Mouse (Mus musculus): ENCODE data around the gene Kctd4. TPM values are rescaled to one million over a fixed set of nuclear protein-coding genes. Genes with fewer than 3 reads are reported as not detected.

Gene Kctd4
- total and polyA plus RNA-seq, 3 experiments: 0.06 TPM; not detected in 2

DNA sequence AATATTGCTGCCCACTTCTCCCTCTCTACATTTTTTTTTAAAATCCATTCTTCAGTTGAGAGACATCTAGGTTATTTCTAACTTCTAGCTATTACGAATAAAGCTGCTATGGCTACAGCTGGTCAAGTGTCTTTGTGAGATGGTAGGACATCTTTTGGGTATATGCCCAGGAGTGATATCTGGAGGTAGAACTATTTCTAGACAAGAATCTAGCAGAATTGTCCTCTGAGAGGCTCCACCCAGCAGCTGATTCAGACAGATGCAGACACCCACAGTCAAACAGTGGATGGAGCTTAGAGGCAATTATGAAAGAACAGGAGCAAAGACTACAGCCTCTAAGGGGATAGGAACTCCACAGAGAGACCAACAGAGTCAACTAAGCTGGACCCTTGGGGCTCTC, 13.3 kb upstream of the Kctd4 start:
- no peak overlapping the region for H3K9ac ChIP-seq (ENCODE audit: insufficient read depth, low read depth)
- H3K36me3 ChIP-seq (replicated peaks in 1 of 2; ENCODE audit: control insufficient read depth in 1 of 2, insufficient read depth in 1 of 2, low read length in 1 of 2): peaks cover 0 to 38% of the 10 kb centered on the region in 2 experiments
- dilution Hi-C loops (cut with MboI; ENCODE audit: extremely low pct_ligation_motif_present, extremely low pct_unique_long_range_greater_than_20kb, low sequenced_read_pairs): no loop called here
- in situ Hi-C loops (cut with MboI; ENCODE audit: low pct_ligation_motif_present, low pct_unique_long_range_greater_than_20kb, low sequenced_read_pairs): no loop called here
- DNase-seq (ENCODE audit: extremely low read depth): no peak
- no peak overlapping the region for H3K27ac ChIP-seq (ENCODE audit: insufficient read depth, low read depth)
- no peaks in the 10 kb centered on the region for H3K27me3 ChIP-seq (replicated peaks)
- no peak overlapping the region for H3K4me2 ChIP-seq (ENCODE audit: insufficient read depth, low read depth, poor library complexity, severe bottlenecking)
- H3K4me1 ChIP-seq (ENCODE audit: control insufficient read depth in 1 of 2, insufficient read depth in 2 of 2): peaks cover 0 to 41% of the 10 kb centered on the region in 2 experiments; a peak in 2 of 4 replicates
- no peak overlapping the region for H3K4me3 ChIP-seq (replicated peaks in 1 of 3; ENCODE audit: low read depth in 2 of 3, low read length in 2 of 3, poor library complexity in 1 of 3)
- 0 out of 2 replicates have a peak, but pooled peaks cover 3% of the 10 kb centered on the region for H3K79me2 ChIP-seq (replicated peaks; ENCODE audit: control insufficient read depth, extremely low read depth, insufficient read depth, poor library complexity, severe bottlenecking)
- H3K9me3 ChIP-seq (replicated peaks; ENCODE audit: low read length): no peaks in the 10 kb centered on the region
- no peak for TF ChIP-seq CTCF (conservative IDR thresholded peaks at IDR 0.05 in 1 of 2, IDR thresholded peaks at IDR 0.05 in 1 of 2; ENCODE audit: low read depth in 2 of 2, low read length in 2 of 2)
- TF ChIP-seq E2F4 (IDR thresholded peaks at IDR 0.05; ENCODE audit: insufficient replicate concordance, low read depth, low read length): no peak
- no peak for TF ChIP-seq TCF12 (IDR thresholded peaks at IDR 0.05; ENCODE audit: low read depth, low read length)
- no peak for TF ChIP-seq POLR2AphosphoS2 (IDR thresholded peaks at IDR 0.05; ENCODE audit: low read depth, low read length)
- TF ChIP-seq CHD2 (IDR thresholded peaks at IDR 0.05; ENCODE audit: low read length): no peak
- no peak for TF ChIP-seq IRF4 (IDR thresholded peaks at IDR 0.05; ENCODE audit: low read depth, low read length)
- no peak for TF ChIP-seq UBTF (IDR thresholded peaks at IDR 0.05; ENCODE audit: low read depth, low read length)
- TF ChIP-seq ELF1 (IDR thresholded peaks at IDR 0.05; ENCODE audit: low read depth, low read length): no peak
- no peak for TF ChIP-seq JUN (IDR thresholded peaks at IDR 0.05; ENCODE audit: insufficient read depth, low read depth, low read length)
- TF ChIP-seq JUND (conservative IDR thresholded peaks at IDR 0.05; ENCODE audit: low read depth, low read length): no peak
- TF ChIP-seq ZMIZ1 (IDR thresholded peaks at IDR 0.05; ENCODE audit: low read depth, low read length): no peak
- no peak for TF ChIP-seq ZC3H11A (IDR thresholded peaks at IDR 0.05; ENCODE audit: low read depth, low read length)
- TF ChIP-seq CHD1 (IDR thresholded peaks at IDR 0.05; ENCODE audit: low read depth, low read length): no peak
- TF ChIP-seq EP300 (IDR thresholded peaks at IDR 0.05; ENCODE audit: low read length): no peak

DNA sequence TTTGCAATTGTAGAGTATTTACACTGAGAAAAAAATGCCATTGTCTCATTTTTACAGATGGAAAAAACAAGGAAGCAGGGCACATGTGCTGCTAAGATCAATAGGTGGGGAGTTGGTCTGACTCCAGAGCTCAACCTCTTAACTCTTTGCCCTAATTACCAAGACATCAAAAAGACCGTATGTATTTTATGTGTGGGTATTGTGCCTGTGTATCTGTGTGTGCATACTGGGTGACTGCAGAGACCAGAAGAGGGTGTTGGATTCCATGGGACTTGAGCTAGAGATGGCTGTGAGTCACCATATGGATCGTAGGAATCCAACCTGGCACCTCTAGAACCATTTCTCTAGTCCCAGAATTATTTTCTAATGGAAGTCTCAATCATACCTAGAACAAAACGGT, 12.4 kb upstream of the Kctd4 start:
- in situ Hi-C loops (cut with MboI; ENCODE audit: low pct_ligation_motif_present, low pct_unique_long_range_greater_than_20kb, low sequenced_read_pairs) (no loop called here), dilution Hi-C loops (cut with MboI; ENCODE audit: extremely low pct_ligation_motif_present, extremely low pct_unique_long_range_greater_than_20kb, low sequenced_read_pairs) (no loop called here)
- no peaks in the 10 kb centered on the region for H3K9me3 ChIP-seq (replicated peaks; ENCODE audit: low read length)
- H3K36me3 ChIP-seq (replicated peaks in 1 of 2; ENCODE audit: control insufficient read depth in 1 of 2, insufficient read depth in 1 of 2, low read length in 1 of 2): peaks cover 0 to 38% of the 10 kb centered on the region in 2 experiments
- DNase-seq (ENCODE audit: extremely low read depth): no peak
- H3K4me2 ChIP-seq (ENCODE audit: insufficient read depth, low read depth, poor library complexity, severe bottlenecking): no peak overlapping the region
- H3K9ac ChIP-seq (ENCODE audit: insufficient read depth, low read depth): no peak overlapping the region
- H3K4me3 ChIP-seq (replicated peaks in 1 of 3; ENCODE audit: low read depth in 2 of 3, low read length in 2 of 3, poor library complexity in 1 of 3): no peak overlapping the region
- H3K27me3 ChIP-seq (replicated peaks): no peaks in the 10 kb centered on the region
- TF ChIP-seq ZNF384 (IDR thresholded peaks at IDR 0.05; ENCODE audit: low read depth, low read length): no peak
- TF ChIP-seq KAT2A (IDR thresholded peaks at IDR 0.05; ENCODE audit: insufficient replicate concordance, low read length): no peak
- no peak for TF ChIP-seq CTCF (conservative IDR thresholded peaks at IDR 0.05 in 1 of 2, IDR thresholded peaks at IDR 0.05 in 1 of 2; ENCODE audit: low read depth in 2 of 2, low read length in 2 of 2)
- 0 out of 2 replicates have a peak, but pooled peaks cover 3% of the 10 kb centered on the region for H3K79me2 ChIP-seq (replicated peaks; ENCODE audit: control insufficient read depth, extremely low read depth, insufficient read depth, poor library complexity, severe bottlenecking)
- no peak overlapping the region for H3K27ac ChIP-seq (ENCODE audit: insufficient read depth, low read depth)
- H3K4me1 ChIP-seq (ENCODE audit: control insufficient read depth in 1 of 2, insufficient read depth in 2 of 2): peaks cover 0 to 50% of the 10 kb centered on the region in 2 experiments; a peak in 2 of 4 replicates
